Mouse (Mus musculus) limb, embryonic 13.5 days (tissue): ENCODE results near the gene Adck2. TPM values are rescaled to one million over a fixed set of nuclear protein-coding genes. Genes with fewer than 3 reads are reported as not detected.

Experiments
- ATAC-seq: fragments of 200-750 bp; cut with Nextera tagmentation; 2 replicates; pipeline ENCODE4 v1.8.0; 2017; ENCODE audit warnings: low read depth, moderate number of reproducible peaks, moderate TSS enrichment; ENCODE audit not compliant: low FRiP score
- H3K27ac ChIP-seq: fragments of 300-500 bp; sonication (generic); 2 replicates; pipeline ENCODE4 v1.5.1; 2015; ENCODE audit warnings: inconsistent platforms, mild to moderate bottlenecking, moderate library complexity
- H3K27me3 ChIP-seq: fragments of 300-500 bp; sonication (generic); 2 replicates; pipeline ENCODE4 v1.6.1; 2015; ENCODE audit warnings: mild to moderate bottlenecking, inconsistent platforms
- H3K36me3 ChIP-seq: fragments of 300-500 bp; sonication (generic); 2 replicates; pipeline ENCODE4 v1.6.1; 2015; ENCODE audit warnings: inconsistent platforms, mild to moderate bottlenecking, moderate library complexity
- H3K4me1 ChIP-seq: fragments of 300-500 bp; sonication (generic); 2 replicates; pipeline ENCODE4 v1.6.1; 2015; ENCODE audit warnings: inconsistent platforms
- H3K4me2 ChIP-seq: fragments of 300-500 bp; sonication (generic); replicated peaks from 2 replicates; pipeline ENCODE4 v1.6.1; 2015; ENCODE audit warnings: inconsistent platforms, mild to moderate bottlenecking, moderate library complexity
- H3K4me3 ChIP-seq: fragments of 300-500 bp; sonication (generic); 2 replicates; pipeline ENCODE4 v1.5.1; 2015; ENCODE audit warnings: moderate library complexity, mild to moderate bottlenecking, inconsistent platforms
- H3K9ac ChIP-seq: fragments of 300-500 bp; sonication (generic); 2 replicates; pipeline ENCODE4 v1.6.1; 2015; ENCODE audit warnings: mild to moderate bottlenecking, inconsistent platforms
- H3K9me3 ChIP-seq: fragments of 300-500 bp; sonication (generic); 2 replicates; pipeline ENCODE4 v1.6.1; 2016; ENCODE audit warnings: inconsistent platforms
- whole genome bisulfite sequencing: fragments of 180-500 bp; shearing (Covaris S2); methylation state at CpG from one replicate; pipeline ENCODE4 v1.1.7; 2015; 5-methylcytosine and 5-hydroxymethylcytosine counted together
- polyA plus RNA-seq: library from polyadenylated mRNA; unstranded; fragments of >200 nt; fragmentation: Nextera tagmentation; extraction: Ambion mirVana; gene quantifications from 2 replicates; pipeline ENCODE4 v1.2.1, GENCODE M21; 2015

Adck2 gene
- polyA plus RNA-seq, 1 experiment from 2014 or later: 42.8 TPM

DNA sequence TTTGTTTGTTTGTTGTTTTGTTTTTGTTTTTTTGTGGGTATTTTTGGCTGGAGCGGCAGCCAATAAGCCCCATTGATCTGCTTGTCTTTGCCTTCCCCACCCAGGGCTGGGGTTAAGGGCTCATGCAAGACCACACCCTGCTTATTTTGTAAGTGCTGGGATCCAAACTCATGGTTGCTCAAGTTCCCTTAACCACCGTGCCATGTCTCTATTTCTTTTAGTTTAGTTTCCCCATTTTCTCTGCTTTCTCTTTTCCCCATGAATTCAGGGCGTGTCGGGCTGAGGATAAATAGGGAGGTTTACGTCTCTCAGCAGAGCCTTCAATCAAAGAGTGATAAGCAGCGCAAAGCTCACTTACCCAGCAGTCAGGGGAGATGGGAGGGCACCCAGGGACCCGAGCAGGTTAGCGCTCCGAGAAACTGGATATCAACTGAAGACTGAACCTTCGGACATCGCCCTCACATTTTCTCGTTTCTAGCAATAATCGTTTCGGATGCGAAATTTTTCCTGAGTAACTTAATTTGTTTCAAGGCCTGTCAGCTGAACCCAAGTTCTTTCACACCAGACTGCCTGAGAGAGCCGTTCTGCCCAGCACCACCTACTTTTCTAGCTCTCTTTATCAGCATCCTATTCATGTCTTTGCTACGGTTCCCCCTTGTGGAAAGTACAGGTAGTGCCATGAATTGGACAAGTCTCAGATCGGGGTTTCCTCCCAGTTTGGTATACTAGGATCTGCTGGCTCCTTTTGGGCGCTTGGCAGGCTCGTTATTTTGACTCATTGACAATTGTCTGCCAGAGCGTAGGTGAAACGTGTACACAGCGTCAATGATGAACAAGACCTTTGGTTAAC lies 11.3 kb upstream of the Adck2 start:
- Histone ChIP-seq H3K4me1 (peaks cover 18% of the 10 kb centered on the region), H3K27me3 (no peaks in the 10 kb centered on the region), H3K27ac (no peak overlapping the region), H3K4me2 (peak overlapping the region; percentile 28), H3K9ac (no peak overlapping the region), H3K9me3 (no peaks in the 10 kb centered on the region), H3K36me3 (no peaks in the 10 kb centered on the region), H3K4me3 (no peak overlapping the region)
- WGBS: 24% methylated on average over 23 of the region's 23 CpGs
- ATAC-seq: peak; percentile 41; the same call in 1 of the 2 replicates

GRCm38 (mm10) chr6:39567528-39567927 lies 6.1 kb upstream of the Adck2 start:
- Histone ChIP-seq H3K9ac (no peak overlapping the region), H3K4me2 (no peak overlapping the region), H3K9me3 (no peaks in the 10 kb centered on the region), H3K27ac (no peak overlapping the region), H3K36me3 (no peaks in the 10 kb centered on the region), H3K27me3 (no peaks in the 10 kb centered on the region), H3K4me3 (no peak overlapping the region), H3K4me1 (no peaks in the 10 kb centered on the region)
- ATAC-seq: no peak
- WGBS: 18% methylated on average over 5 of the region's 5 CpGs

DNA sequence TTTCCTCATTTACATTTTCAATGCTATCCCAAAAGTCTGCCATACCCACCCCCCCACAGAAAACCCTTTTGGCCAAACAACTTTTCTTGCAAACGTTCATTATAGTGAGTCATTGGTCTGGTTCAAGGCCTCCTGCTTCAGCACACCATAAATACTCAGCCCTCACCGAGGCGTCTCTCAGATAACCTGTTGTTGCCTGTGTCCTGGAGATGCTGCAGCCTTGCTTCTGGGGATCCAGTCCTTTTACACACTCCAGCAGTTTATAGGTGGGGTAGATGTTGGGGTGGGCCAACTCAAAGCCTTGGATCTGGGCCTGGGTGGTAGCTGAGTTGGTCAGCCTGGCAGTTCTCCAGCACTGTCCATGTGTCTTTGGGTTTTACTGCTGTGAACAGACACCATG lies 3.2 kb upstream of the Adck2 start:
- no peak for ATAC-seq
- H3K4me1 ChIP-seq: peaks cover 10% of the 10 kb centered on the region
- no peak overlapping the region for H3K27ac ChIP-seq
- H3K27me3 ChIP-seq: no peaks in the 10 kb centered on the region
- no peak overlapping the region for H3K9ac ChIP-seq
- H3K9me3 ChIP-seq: no peaks in the 10 kb centered on the region
- no peak overlapping the region for H3K4me2 ChIP-seq
- 49% methylated on average over 3 of the region's 3 CpGs for WGBS
- no peaks in the 10 kb centered on the region for H3K36me3 ChIP-seq
- no peak overlapping the region for H3K4me3 ChIP-seq

DNA sequence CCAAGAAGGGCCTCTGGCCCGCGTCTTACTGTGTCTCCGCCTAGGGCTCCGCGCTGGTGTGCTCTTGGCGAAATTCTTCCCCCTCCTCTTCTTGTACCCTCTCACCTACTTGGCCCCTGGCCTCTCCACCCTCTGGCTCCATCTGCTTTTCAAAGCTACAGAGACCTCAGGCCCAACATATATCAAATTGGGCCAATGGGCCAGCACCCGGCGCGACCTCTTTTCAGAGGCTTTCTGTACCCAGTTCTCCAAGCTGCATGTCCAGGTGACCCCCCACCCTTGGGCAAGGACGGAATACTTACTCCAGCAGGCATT lies 839 bp downstream of the Adck2 start:
- H3K9ac ChIP-seq: peak overlapping the region; percentile 90
- WGBS: 25% methylated on average over 10 of the region's 10 CpGs
- 0 out of 2 replicates have a peak, but pooled peaks have one; percentile 9 for ATAC-seq
- H3K4me3 ChIP-seq: peak overlapping the region; percentile 86
- peak overlapping the region; percentile 85; the same call in 1 of the 2 replicates for H3K27ac ChIP-seq
- H3K4me2 ChIP-seq: peak overlapping the region; percentile 89
- H3K36me3 ChIP-seq: peaks cover 31% of the 10 kb centered on the region
- no peaks in the 10 kb centered on the region for H3K27me3 ChIP-seq
- peaks cover 10% of the 10 kb centered on the region for H3K4me1 ChIP-seq
- H3K9me3 ChIP-seq: no peaks in the 10 kb centered on the region

GRCm38 (mm10) chr6:39574951-39575350 lies 1.3 kb downstream of the Adck2 start:
- Histone ChIP-seq H3K27ac (no peak overlapping the region), H3K4me3 (peak overlapping the region; percentile 86), H3K4me2 (peak overlapping the region; percentile 89), H3K4me1 (peaks cover 10% of the 10 kb centered on the region), H3K27me3 (no peaks in the 10 kb centered on the region), H3K9me3 (no peaks in the 10 kb centered on the region), H3K9ac (peak overlapping the region; percentile 90), H3K36me3 (peaks cover 35% of the 10 kb centered on the region)
- ATAC-seq: no peak
- WGBS: 79% methylated on average over 7 of the region's 7 CpGs

GRCm38 (mm10) chr6:39579552-39579951 lies 5.9 kb downstream of the Adck2 start:
- 86% methylated on average over 7 of the region's 7 CpGs for WGBS
- no peak for ATAC-seq
- H3K9ac ChIP-seq: no peak overlapping the region
- H3K4me3 ChIP-seq: no peak overlapping the region
- H3K4me2 ChIP-seq: no peak overlapping the region
- no peak overlapping the region for H3K27ac ChIP-seq
- H3K36me3 ChIP-seq: peaks cover 77% of the 10 kb centered on the region
- H3K27me3 ChIP-seq: no peaks in the 10 kb centered on the region
- H3K9me3 ChIP-seq: no peaks in the 10 kb centered on the region
- peaks cover 6% of the 10 kb centered on the region for H3K4me1 ChIP-seq

- Histone ChIP-seq H3K36me3 (peaks cover 85% of the 10 kb centered on the region), H3K4me3 (no peak overlapping the region), H3K27me3 (no peaks in the 10 kb centered on the region), H3K9me3 (no peaks in the 10 kb centered on the region), H3K9ac (no peak overlapping the region), H3K4me1 (no peaks in the 10 kb centered on the region), H3K27ac (no peak overlapping the region), H3K4me2 (no peak overlapping the region)
- ATAC-seq: no peak
- 59% methylated on average over 2 of the region's 2 CpGs for WGBS
Observed at GRCm38 (mm10) chr6:39580558-39580957, 6.9 kb downstream of the Adck2 start.

- WGBS: 85% methylated on average over 7 of the region's 7 CpGs
- ATAC-seq: no peak
- Histone ChIP-seq H3K4me3 (no peak overlapping the region), H3K36me3 (peaks cover 92% of the 10 kb centered on the region), H3K9ac (no peak overlapping the region), H3K4me2 (no peak overlapping the region), H3K27me3 (no peaks in the 10 kb centered on the region), H3K9me3 (no peaks in the 10 kb centered on the region), H3K4me1 (no peaks in the 10 kb centered on the region), H3K27ac (no peak overlapping the region)
Observed at GRCm38 (mm10) chr6:39581087-39581784, 7.6 kb downstream of the Adck2 start.

GRCm38 (mm10) chr6:39585517-39585916 lies 11.8 kb downstream of the Adck2 start, which contains the start of gene Gm42420:
Gm42420 (plus strand) TSS chr6:39585753.
- Histone ChIP-seq H3K4me2 (no peak within 1 kb of the TSS), H3K4me3 (no peak within 1 kb of the TSS), H3K27ac (no peak within 1 kb of the TSS), H3K9me3 (no peaks in the 10 kb centered on the region), H3K9ac (no peak within 1 kb of the TSS), H3K27me3 (no peaks in the 10 kb centered on the region), H3K4me1 (no peaks in the 10 kb centered on the region), H3K36me3 (peaks cover 93% of the 10 kb centered on the region)
- 96% methylated on average over 6 of the region's 6 CpGs for WGBS
- ATAC-seq: no peak

DNA sequence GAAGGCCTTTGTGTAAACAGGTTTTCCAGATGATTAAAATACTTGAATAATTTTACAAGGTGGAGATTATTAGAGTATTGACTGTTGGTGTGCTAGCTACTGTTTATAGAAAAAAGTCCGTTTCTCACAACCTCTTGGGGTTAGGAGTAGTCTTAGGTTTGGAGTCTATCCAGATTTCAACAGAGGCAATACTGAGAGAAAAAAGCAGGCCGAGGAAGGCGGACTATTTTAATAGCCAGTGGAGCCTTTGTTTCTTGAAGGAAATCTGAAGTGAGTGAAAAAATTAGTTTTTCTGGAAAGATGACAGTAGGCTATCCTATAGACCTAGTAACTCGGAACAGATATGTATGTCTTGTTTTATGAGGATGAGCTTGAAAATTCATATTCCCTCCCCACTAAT lies 17.8 kb downstream of the Adck2 start:
- Histone ChIP-seq H3K4me2 (peak overlapping the region; percentile 68), H3K27ac (no peak overlapping the region), H3K36me3 (peaks cover 41% of the 10 kb centered on the region), H3K4me1 (peaks cover 12% of the 10 kb centered on the region), H3K4me3 (peak overlapping the region; percentile 79), H3K9ac (no peak overlapping the region), H3K9me3 (no peaks in the 10 kb centered on the region), H3K27me3 (no peaks in the 10 kb centered on the region)
- WGBS: 95% methylated on average over 4 of the region's 4 CpGs
- no peak for ATAC-seq

- peak within 1 kb of the TSS; percentile 86 for H3K9ac ChIP-seq
- H3K4me2 ChIP-seq: peak within 1 kb of the TSS; percentile 68
- peaks cover 40% of the 10 kb centered on the region for H3K36me3 ChIP-seq
- H3K4me3 ChIP-seq: peak within 1 kb of the TSS; percentile 79
- ATAC-seq: peak; percentile 98
- H3K27ac ChIP-seq: peak within 1 kb of the TSS; percentile 90
- no peaks in the 10 kb centered on the region for H3K9me3 ChIP-seq
- H3K27me3 ChIP-seq: no peaks in the 10 kb centered on the region
- peaks cover 12% of the 10 kb centered on the region for H3K4me1 ChIP-seq
- WGBS: under 1% methylated on average over 56 of the region's 56 CpGs
Observed at GRCm38 (mm10) chr6:39592401-39593214, 18.9 kb downstream of the Adck2 start, which contains the start of gene Ndufb2. Ndufb2 (plus strand) TSS chr6:39592574.

DNA sequence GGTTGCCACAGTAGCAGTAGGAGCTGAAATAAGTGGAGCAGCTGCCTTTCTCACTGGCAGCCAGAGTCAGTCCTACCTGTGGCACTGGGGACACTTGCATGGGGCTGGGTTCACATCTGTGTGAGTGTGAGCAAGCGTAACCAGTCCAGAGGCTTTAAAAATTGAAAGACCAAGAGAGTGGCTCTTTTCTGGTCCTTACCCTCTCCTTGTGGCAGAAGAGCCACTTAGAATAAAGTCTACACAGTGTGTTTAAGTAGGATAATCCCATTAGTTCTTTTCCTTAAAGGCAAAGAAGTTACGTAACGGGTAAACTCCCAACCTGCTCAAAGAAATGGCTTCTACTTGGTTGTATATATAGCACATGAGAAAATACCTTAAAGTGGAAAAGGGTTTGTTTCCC lies 27.2 kb downstream of the Adck2 start:
- 93% methylated on average over 3 of the region's 3 CpGs for WGBS
- Histone ChIP-seq H3K27ac (no peak overlapping the region), H3K4me2 (no peak overlapping the region), H3K9ac (no peak overlapping the region), H3K36me3 (peaks cover 69% of the 10 kb centered on the region), H3K4me1 (no peaks in the 10 kb centered on the region), H3K27me3 (no peaks in the 10 kb centered on the region), H3K9me3 (no peaks in the 10 kb centered on the region), H3K4me3 (no peak overlapping the region)
- no peak for ATAC-seq
